Mouse (Mus musculus) neutrophil, adult 5-6 weeks (primary cell): ENCODE data around the gene Map3k15. TPM values are rescaled to one million over a fixed set of nuclear protein-coding genes. Genes with fewer than 3 reads are reported as not detected.

ENCODE experiments used
- ATAC-seq: fragments of 151-379, 151-347 bp; 2 replicates; pipeline ENCODE4 v1.8.0; 2017; ENCODE audit warnings: mild to moderate bottlenecking, moderate TSS enrichment; ENCODE audit not compliant: insufficient number of reproducible peaks, poor library complexity, low FRiP score, severe bottlenecking; ENCODE audit errors: extremely low read depth
- total RNA-seq: library from RNA; stranded (forward); fragments of 200-1000 nt; gene quantifications from 2 replicates; pipeline ENCODE4 v1.2.3, GENCODE M21; 2017

The Map3k15 gene
- total RNA-seq: 27.4 and 30.6 TPM in 2 replicates

DNA sequence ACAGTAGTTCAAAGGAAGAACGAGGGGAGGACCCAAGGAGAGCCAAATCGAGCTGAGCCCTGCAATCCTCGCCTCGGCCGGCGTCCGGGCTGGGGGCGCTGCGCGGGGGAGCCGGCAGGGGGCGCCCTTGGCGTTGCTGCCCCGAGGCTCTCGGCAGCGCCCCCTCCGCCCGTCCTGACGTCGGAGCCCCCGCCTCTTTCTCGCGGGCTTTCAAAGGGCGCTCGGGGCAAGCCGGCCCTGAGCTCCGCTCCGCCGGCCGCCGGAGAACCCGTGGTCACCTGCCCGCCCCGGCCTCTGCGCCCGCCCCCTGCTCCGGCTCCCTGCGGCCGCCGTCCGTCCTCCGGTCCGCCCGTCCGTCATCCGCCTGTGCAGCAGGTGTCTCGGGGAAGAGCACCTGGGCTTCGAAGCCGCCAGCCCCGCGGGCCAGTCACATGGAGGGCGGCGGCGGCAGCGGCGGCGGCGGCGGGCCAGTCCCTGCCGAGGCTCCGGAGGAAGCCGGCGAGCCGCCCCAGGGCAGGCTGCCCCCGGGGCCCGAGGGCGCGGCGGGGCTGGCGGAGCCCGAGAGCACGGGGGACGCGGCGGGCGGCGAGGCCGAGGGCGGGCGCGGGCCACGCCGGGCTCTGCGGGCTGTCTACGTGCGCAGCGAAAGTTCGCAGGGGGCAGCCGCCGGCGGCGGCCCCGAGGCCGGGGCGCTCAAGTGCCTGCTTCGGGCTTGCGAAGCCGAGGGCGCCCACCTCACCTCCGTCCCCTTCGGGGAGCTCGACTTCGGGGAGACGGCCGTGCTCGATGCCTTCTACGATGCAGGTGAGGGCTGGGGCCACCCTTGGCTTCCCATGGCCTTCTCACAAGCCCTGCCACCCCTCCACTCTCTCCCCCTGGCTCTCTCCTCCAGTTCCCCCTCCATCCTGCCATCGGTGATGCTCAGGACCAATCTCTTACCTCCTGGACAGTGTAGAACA, at the start of gene Map3k15:
Map3k15 (plus strand) TSS at position 432 of the 959 bp plus-strand sequence.
- ATAC-seq: peak; percentile 93

DNA sequence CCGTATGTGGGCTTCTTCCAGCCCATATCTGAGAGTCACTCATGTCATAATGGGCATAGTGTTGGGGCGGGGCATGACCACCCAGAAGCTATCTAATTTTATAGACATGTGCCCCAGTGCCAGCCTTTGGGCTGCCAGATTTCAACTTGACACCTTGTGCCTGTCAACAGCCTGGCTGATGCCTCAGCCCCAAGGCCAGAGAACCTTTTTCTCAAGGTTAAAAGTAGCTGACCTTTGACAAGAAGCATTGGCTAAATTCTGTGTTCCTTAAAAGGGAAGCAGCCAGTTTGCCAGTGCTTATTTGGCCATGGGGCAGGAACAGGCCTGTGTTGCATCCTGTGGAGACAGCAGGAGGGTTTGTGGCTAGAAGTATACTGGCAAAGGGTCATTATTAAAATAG, 45.7 kb upstream of the Map3k15 start:
- no peak for ATAC-seq

DNA sequence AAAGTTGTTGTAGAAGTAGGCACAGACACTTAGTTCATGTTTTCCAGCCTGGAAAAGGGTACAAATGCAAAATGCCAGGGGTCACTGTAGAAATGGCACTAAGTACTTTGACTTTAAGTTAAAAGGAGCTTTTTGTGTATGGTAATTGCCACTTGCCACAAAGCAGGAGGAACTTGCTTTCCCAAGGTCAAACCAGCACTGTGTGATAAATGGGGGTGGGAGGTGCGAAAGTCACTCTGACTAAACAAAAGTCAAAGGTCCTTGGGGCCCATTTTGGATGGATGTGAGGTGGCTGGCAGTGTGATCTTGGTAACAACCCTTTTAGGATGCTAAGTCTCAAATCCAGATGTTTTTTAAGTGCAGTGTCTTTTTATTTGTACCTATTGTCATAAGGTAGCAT, 44.6 kb upstream of the Map3k15 start:
- no peak for ATAC-seq

DNA sequence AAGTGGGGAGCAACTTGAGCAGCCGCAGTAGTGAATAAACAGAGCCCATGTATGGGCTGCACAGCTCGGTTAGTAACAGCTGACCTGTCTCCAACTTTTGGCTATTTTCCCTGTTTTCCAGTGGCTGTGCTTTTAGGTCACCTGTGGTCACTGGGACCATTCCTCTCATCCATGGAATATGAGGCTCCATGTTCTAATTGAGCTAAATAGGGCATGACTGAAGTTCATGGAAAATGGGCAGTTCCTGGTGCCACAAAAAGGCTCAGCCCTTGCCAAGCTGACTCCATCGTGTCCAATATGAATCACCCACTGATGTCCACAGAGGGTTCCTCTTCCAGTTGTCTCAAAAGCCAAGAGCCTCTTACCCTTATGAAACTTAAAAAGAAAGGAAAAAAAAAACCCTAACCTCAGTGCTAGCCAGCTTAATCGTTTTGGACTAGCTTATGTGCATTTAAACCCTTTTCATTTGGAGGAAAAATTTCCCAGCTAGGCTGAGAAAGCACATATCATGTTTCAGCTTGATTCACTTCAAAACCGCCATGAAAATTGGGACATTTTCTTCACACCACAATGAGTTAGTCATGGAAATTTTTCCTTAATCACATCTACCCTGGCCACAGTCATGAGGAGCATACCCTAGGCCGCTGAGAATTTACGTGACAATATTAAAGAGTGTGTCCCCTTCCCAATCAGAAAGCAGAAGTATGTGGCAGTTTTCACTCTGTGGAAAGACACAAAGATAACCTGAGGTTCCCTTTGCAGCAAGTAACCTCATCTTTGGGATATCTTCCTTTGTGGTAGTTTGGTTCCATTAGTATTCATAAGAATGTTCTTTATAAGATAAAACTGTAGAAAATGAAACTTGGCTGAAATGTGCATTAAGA, 34.4 kb upstream of the Map3k15 start:
- no peak for ATAC-seq

DNA sequence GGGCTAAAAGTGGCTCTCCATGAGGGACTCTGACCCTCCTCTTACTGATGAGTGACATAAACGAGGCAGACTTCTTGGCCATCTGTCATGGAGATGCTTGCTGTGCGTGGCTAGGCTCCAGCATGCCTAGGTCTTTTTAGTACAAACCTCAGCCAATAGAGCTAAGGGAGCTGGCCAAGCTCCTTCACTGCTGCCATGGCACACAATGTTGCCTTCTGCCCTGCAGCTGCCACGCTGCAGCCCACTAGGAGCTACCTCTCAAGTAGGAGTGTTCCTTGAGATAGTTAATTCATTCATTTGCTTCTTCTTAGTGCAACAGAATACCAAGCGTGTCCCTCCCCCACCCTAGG, 33.8 kb upstream of the Map3k15 start:
- no peak for ATAC-seq

DNA sequence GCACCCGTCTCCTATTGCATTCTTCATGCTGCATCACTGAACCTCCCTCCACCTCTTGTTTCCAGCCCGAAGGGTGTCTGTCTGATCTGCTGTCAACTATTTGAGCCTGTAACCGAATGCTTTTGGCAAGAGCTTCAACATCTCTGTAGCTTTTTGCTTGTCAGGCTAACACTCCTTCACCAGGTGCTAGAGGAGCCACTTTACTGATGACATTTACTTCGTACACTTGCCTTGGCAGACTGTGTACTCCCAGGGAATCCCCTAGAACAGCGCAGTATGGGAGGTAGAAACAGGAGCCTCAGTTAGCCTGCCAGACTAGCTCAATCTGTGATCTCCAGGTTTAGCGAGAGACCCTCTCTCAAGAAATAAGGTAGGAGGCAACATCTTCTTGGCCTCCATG, 32.8 kb upstream of the Map3k15 start:
- no peak for ATAC-seq

DNA sequence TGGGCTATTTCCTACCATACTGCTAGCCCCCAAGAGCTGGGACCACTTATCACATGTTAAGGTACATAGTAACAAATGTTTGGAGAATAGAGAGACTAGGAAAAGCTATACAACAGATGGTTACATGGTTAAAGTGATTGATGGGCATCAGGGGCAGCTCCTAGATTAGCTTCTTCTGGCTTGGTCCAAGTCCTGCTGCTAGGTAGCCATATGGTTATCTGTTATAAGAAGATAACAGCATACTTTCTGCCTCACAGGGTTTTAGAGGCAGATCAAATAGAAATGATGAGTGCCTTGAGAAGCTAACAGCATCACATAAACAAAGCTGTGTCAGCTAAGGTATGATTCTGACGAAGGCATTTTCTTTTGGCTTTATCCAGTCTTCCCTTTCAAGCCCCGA, 26.8 kb upstream of the Map3k15 start:
- no peak for ATAC-seq

DNA sequence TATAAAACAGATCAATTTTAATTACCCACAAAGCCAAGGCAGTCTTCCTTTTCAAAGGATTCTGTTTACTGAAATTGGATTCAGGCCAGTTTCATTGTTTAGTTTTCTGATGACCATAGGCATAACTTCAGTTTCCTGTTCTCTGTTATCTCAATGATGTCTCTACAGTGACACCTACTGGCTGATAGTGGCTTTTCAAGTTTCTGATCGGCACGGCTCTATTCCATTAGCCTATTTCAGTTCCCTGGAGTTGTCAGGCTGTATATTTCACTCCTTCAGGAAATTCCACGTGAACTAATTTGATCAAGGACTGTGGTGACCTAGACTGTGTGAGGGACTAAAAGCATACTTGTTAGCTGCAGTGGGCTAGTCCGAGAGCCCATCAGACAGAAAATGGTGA, 25.0 kb upstream of the Map3k15 start:
- peak; percentile 46; the same call in 1 of the 2 replicates for ATAC-seq

DNA sequence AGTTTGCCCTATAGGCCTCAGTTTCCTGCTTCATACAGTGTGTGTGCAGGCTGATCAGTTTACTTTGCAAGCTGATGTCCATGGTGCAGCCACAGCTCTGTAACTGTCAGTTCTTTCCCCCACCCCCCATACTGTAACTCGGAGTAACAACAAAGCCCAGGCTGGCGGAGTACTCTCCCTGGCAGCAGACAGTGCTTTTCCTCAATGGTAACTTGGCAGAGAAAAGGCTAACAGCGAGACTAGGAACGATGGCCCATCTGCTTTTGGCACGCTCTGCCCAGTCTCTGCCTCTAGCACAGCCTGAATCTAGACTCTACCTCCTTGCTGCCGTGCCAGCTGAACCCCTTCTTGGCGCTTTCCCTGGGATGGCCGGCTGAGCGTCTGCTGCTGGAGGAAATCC, 24.3 kb upstream of the Map3k15 start:
- no peak for ATAC-seq

DNA sequence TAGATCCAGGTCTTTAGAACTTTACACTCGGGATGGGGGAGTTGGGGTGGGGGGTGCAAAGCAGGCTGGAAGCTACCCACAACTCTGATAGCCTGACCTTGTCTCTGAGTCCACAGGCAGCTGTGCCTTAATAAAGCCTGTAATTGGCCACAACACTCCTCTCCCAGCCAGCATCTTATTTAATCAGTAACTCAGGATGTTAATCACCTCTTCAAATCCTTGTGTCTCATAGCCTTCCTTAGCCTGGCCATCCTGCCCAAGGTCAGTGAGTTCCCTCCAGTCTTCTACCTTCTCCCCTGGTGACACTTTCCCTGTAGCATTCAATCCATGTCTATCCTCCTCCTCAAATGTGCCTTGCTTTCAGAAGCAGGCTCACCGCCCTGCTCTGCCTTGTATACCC, 19.2 kb upstream of the Map3k15 start:
- no peak for ATAC-seq

DNA sequence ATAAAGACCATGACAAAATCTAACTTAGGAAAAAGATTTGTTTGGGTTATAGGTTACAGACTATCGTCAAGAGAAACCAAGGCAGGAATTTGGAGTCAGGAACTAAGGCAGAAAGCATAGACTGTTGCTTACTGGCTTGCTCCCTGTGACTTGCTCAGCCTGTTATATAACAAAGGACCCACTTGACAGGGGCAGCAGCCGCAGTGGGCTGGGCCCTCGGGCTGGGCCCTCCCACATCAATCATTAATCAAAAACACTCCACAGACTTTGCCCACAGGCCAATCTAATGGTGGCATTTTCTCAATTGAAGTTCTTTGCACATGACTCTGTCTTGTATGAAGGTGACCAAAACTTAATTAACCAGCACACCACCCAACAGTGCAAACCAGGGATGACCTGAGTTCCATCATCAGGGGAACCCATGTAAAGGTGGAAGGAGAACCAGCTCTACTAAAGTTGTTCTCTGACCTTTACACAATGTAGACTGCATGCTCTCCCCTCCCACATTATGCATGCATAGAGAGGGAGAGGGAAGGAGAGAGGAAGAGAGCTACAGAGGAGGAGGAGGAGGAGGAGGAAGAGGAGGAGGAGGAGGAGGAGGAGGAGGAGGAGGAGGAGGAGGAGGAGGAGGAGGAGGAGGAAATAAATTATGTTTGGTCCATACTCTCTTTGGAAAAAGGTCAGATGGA, 17.0 kb upstream of the Map3k15 start:
- no peak for ATAC-seq

DNA sequence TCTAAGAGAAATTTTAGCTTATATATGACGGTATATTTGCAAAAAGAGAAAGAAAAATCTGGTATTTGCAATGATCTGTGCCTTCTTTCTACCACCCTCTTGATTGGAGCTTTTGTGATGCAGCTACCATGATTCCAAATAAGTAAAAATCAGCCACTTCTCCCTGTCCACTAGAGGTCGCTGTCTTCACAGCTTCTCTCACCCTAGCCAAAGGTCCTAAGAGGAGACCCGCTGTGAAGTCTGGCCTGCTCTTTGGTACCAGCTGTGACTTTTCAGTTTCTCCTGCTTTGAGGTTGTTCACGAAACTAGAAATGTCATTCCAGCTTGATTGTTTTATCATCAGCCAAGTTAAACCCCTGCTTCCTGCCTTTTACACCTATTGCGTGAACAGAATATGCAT, 14.5 kb upstream of the Map3k15 start:
- ATAC-seq: peak; percentile 55; the same call in 1 of the 2 replicates

DNA sequence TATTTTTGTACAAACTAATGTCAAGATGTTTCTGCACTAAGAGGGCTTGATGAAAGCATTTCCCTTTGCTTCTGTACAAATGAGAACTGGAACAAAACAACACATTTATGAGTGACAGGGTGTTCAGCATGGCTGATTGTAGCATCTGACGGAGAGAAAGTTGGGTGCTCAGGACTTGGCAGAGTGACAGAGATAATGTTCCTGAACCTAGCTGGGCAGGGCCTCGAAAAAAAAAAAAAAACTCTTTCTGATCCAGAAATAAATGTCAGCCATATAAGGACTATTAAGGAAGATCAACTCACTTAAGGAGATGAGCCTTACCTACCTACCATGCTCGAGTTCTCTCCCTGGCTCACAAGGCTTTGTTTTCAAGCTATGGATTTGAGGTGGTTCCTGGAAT, 12.0 kb upstream of the Map3k15 start:
- ATAC-seq: no peak

DNA sequence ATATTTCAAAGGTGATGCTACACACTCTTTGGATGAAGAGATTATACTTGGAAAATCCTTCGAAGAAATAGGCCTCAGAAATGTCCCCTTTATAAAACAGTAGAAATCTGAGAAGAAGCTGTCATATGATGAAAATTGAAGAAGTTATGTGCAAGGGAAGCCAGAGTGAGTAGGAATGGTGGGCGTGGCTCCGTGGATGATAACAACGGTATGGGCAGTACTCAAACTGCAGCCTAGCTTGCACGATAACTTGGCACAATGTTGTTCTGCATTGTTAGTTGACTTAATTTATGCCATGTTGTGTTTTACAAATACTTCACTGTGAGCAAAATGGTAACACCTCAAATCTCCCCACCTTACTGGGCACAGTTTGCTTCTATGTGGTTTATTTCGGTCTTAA, 7.6 kb downstream of the Map3k15 start:
- ATAC-seq: no peak

DNA sequence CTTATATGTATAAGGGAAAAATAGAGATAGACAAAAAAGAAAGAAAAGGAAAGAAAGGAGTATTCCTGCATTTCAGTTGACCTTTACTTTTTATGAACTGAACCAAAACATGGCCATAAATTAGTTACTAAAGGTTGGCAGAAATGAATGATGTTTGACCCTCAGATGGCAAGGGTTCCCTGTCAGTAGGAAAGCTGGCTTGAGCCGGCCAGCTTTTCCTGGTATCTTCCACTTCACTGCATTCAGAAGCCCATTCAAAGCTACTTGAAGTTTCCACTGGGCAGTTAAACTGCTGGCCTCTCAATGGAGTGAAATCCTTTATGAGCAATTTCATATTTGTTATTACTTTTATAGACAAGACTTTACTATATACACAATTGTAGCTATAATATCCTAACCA, 65.1 kb downstream of the Map3k15 start:
- no peak for ATAC-seq

DNA sequence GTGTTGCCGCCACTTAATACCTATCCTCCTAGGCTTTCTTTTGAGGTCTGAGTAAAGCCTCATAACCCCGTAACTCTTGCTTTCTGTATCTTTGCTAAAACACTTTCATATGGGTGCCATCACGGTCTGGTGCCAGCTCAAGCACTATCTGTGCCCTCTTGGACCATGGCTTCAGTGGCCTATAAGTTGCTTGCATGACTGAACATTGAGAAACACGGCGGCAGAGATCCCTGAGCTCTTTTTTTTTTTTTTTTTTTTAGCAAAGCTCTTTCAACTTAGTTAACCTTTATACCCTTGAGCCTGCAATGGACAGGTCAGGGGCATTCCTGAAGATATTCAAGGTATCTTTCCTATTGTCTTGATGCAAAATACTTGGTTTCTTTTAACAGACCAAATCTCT, 66.4 kb downstream of the Map3k15 start:
- ATAC-seq: no peak

DNA sequence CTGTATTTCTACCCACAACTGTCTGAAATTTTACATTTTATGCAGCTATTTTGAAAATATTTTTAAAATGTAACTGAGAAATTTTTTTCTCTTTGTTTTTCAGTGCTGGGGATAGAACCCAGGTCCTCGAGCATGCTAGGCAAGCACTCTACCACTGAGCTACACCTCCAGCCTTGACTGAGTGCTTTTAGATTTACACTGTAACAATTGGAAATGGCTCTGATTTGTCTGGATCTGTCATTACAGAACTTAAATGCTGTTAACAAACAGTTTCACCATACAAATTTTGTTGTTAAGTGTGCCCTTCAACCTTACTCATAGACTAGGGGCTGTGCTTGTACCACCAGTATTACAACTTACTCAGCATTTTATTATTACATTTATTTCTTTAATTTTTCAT, 103.7 kb downstream of the Map3k15 start:
- no peak for ATAC-seq

DNA sequence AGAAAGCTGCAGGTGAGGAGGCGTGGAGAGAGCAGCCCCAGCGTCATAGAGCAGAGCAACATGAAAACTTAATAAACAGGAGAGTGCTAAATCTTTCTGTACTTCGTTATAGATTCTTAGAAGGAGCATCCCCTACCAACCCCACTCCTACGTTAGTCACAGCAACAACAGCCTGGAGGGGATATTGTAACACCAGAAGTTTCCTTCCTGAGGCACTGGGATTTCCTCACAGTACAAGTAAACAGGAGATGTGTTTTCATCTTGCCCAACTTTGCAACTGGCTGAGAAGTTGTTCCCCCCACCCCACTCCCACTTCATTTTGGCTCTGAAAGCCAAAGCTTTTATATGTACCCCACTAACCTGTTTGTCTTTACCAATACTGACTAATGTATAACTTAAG, 119.6 kb downstream of the Map3k15 start:
- ATAC-seq: no peak

DNA sequence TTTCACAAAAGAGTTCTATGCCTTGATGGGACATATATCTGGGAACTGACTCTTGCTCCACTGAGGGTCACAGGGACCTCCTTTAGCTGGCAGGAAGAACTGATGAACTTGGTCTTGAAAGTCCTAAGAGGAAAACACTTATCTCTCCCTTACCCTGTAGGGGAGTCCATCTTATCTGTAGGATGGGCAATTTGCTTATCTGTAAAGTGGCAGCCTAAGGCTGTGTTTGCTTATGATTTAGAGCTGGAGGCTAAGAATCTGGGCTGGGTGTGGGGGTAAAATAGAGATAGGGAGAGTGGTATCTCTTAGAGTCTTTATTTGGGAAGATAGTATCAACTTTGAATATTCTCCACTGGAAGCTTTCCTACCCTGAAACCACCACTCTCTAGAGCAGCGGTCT, 125.5 kb downstream of the Map3k15 start:
- ATAC-seq: no peak
